Mouse (Mus musculus) small intestine, adult 2 months (tissue): Measurements from ENCODE around the gene Timeless.

ENCODE experiments used
- CTCF ChIP-seq: fragments of 200-500 bp; IDR thresholded peaks from 2 replicates; pipeline ENCODE4 v1.5.1; 2012; ENCODE audit warnings: low read depth, mild to moderate bottlenecking, control low read depth, inconsistent platforms, low read length, moderate library complexity, mixed read lengths; ENCODE audit not compliant: insufficient replicate concordance, insufficient read length; ENCODE audit errors: extremely low read depth
- POLR2A ChIP-seq: fragments of 200-500 bp; IDR thresholded peaks from 2 replicates; pipeline ENCODE4 v1.6.1; 2012; ENCODE audit warnings: low read depth, mild to moderate bottlenecking, control low read depth, inconsistent platforms, low read length, moderate library complexity

DNA sequence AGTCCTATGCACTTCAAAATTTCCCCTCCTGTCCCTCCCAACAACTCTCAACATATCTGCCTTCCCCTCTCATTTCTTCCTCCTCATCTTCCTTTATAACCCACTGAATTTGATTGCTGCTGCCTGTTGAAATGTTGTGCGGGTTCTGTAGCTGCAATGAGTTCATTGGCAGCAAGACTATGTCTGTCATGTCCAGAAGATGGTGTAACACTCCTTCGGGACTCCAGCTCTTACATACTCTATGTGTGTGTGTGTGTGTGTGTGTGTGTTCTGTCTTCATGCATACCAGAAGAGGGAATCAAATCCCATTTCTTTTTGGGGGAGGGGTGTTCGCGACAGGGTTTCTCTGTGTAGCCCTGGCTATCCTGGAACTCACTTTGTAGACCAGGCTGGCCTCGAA lies 16.9 kb upstream of the Timeless start:
- no peak for TF ChIP-seq POLR2A
- TF ChIP-seq CTCF: no peak
